Mouse (Mus musculus): ENCODE results near the gene Dgke. TPM values are rescaled to one million over a fixed set of nuclear protein-coding genes. Genes with fewer than 3 reads are reported as not detected.
"Not testable (repeated sequence)": the region's sequence is repeated elsewhere in the genome, so short reads cannot be mapped to it uniquely, and the experiment has no call there.

Dgke gene
- total RNA-seq (2021), result 1 to 10 TPM; 2.6 to 3.1 TPM
- long read RNA-seq, experiment 1, full-length matches to known transcripts, result 1 of 2 reads
- long read RNA-seq, experiment 1, partial matches to known transcripts, result 0 of 2 reads
- long read RNA-seq, experiment 1, other reads (novel, unspliced or antisense), result 1 of 2 reads
- long read RNA-seq, experiment 2, full-length matches to known transcripts, result 1 of 3 reads
- long read RNA-seq, experiment 2, partial matches to known transcripts, result 1 of 3 reads
- long read RNA-seq, experiment 2, other reads (novel, unspliced or antisense), result 1 of 3 reads

- intact Hi-C loops (cut with DNase I), result no loop called here
- no peak for DNase-seq
Observed at GRCm38 (mm10) chr11:89066750-89067149, at the start of gene Dgke. Dgke (minus strand) TSS chr11:89066850.

- intact Hi-C loops (cut with DNase I), result no loop called here
- no peak for DNase-seq
Observed at GRCm38 (mm10) chr11:89107180-89107807, 40.6 kb upstream of the Dgke start.

GRCm38 (mm10) chr11:89105823-89106222 lies 39.2 kb upstream of the Dgke start:
- intact Hi-C loops (cut with DNase I), result no loop called here
- DNase-seq, result no peak

GRCm38 (mm10) chr11:89105211-89105610 lies 38.6 kb upstream of the Dgke start:
- no peak for DNase-seq
- intact Hi-C loops (cut with DNase I), result no loop called here

GRCm38 (mm10) chr11:89103166-89103565 lies 36.5 kb upstream of the Dgke start:
- peak; percentile 46 to 51 for DNase-seq
- intact Hi-C loops (cut with DNase I), result loop anchor here (5.0 kb wide), 2 partner anchors 84 to 619 kb away; no protein-coding TSS in a partner anchor

DNA sequence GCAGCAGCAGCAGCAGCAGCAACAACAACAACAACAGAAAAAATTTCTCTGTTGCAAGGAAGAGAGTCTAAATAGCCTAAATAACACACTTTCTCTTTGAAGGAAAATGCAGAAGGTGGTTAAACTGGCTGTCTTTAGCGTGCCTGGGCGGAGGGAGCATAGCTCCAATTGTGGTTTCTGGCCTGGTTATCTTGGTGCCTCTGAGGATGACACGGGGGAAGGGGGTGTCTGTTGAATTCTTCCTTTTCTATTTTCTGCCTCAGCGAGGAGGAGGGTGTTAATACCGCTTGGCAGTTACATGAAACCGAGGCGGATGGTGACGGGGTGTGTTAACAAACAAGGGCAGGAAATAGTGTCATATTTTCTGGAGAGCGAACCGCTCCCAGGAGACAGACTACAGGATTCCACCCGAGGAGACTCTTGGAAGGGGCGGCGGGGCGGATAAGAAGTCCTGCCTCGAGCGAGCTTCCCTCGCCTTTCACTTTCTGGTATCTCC lies 34.2 kb upstream of the Dgke start:
- intact Hi-C loops (cut with DNase I), result loop anchor here (2.0 to 5.0 kb wide), 4 partner anchors 64 to 621 kb away; partner anchors contain the start of gene Nog

GRCm38 (mm10) chr11:89100403-89100802 lies 33.8 kb upstream of the Dgke start:
- DNase-seq, result peak; percentile 80 to 84
- intact Hi-C loops (cut with DNase I), result loop anchor here (2.0 to 5.0 kb wide), 4 partner anchors 64 to 622 kb away; partner anchors contain the start of gene Nog

More for the DNA sequence above, 34.2 kb upstream of the Dgke start:
- peak; percentile 49 to 63 for DNase-seq

DNA sequence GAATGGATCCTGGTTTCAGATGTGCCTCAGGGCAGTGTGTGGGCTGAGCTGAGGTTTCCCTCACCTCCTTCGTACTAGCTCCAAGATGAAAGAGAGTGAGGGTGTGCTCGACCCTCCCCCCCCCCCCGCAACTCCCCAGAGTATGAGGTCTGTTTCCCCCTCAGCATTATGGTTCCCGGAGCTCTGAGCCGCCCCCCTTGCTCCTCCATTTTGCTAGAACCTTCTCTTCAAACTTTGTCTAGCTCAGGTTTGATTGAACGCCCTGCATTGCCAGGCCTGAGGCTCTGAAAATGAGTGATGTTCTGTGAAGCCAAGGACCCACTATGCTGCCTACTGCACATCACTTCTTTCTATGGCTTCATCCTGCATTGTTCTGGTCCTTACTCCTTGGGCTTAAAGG lies 32.3 kb upstream of the Dgke start:
- intact Hi-C loops (cut with DNase I), result no loop called here
- DNase-seq, result no peak

DNA sequence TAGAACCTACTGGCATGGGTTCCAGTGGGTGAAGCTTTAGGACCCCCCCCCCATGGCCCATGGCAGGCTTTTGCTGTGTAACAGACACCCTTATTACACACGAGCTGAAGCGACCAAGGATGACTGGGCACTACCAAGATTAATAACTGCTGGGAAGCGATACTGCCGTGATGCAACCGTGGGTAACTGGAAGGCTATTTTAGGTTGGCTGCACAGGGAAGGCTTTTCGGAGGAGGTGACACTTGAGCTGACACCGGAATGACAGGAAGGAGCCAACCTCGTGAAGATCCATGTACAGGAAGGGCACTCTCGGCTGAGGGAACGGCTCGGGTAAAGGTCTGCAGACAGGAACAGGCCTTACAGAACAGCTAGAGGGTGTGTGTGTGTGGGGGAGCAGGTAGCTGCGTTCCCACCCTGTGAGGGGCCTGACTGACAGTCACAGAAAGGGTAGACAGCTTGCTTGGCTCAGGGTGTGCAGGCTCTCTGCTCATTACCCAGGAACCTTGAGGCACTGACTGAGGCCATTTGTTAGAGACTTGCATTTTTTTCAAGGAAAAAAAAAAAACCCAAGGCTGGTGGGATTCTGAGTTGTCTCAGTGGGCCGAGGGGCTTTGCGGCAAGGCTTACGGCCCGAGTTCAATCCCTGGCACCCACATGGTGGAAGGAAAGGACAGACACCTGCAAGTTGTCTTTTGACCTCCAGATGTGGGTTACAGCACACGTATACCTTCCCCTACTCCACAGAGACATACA lies 31.6 kb upstream of the Dgke start:
- intact Hi-C loops (cut with DNase I), result no loop called here
- DNase-seq, result peak; percentile 31 to 47

GRCm38 (mm10) chr11:89097292-89097691 lies 30.6 kb upstream of the Dgke start:
- DNase-seq; intact Hi-C loops (cut with DNase I): not testable (repeated sequence)

DNA sequence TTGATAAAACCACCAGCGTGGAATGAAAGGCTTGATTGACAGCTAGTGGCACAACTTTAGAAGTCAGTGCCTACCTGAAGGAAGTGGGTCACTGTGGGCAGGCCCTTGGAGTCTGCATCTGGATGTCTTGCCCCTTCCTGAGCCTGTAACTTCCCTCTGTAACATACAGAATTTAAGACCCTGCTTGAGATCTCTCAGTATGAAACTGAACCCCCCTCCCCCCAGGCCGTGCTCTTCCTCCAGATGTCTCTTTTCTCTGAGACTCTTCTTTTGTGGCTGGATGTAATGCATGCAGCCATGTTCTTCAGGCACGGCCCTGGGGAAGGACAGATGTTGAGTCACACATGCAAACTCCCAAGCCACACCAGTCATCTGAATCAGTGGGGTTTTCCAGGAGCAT lies 28.7 kb upstream of the Dgke start:
- intact Hi-C loops (cut with DNase I), result no loop called here
- DNase-seq, result no peak

DNA sequence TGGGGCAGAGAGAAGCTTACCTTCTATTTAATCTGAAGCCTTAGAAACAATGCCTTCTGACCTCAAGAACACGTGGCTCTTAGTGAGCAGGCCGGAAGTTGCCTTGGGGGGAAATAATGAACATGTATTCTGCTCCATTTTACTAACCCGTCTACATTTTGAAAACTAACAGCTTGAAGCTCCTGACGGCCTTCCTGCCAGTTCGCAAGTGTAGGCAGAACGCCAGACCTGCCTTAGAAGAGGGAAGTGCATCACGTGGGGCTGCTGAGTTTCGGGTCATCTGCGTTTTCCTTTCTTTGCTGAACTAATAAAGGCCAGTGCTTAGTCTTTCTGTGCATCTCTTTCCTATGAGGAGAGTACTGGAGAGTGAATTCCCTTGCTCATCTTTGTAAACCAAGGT lies 26.1 kb upstream of the Dgke start:
- DNase-seq, result peak in 1 of 2 experiments; percentile 18
- intact Hi-C loops (cut with DNase I), result no loop called here

DNA sequence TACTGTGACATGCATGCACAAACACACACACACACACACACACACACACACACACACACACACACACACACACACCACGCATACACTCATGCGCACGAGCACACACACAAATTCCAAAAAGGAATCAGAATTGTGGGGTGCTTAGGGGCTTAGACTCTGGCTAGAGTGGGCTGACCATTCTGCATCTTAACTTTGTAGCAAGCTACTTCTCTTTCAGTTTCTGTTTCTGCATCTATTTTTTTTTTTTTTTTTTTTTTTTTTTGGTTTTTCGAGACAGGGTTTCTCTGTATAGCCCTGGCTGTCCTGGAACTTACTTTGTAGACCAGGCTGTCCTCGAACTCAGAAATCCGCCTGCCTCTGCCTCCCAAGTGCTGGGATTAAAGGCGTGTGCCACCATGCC lies 23.7 kb upstream of the Dgke start:
- DNase-seq; intact Hi-C loops (cut with DNase I): not testable (repeated sequence)

DNA sequence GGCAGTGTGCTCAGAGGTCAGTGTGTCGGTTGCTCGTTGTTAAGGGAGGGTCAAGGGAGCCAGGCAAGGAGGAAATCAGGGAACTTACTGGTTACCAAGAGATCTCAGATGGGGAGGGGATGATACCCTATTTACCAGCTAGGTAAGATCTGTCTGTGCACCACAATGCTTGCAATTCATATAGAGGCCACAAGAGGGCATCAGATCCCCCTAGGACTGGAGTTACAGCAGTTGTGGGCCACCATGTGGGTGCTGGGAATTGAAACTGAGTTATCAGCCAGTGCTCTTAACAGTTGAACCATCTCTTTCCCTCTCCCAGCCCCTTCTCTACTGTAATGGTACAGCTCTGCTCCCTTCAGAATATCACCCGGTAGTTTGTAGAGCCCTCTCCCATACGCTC lies 22.1 kb upstream of the Dgke start:
- no peak for DNase-seq
- intact Hi-C loops (cut with DNase I), result no loop called here

DNA sequence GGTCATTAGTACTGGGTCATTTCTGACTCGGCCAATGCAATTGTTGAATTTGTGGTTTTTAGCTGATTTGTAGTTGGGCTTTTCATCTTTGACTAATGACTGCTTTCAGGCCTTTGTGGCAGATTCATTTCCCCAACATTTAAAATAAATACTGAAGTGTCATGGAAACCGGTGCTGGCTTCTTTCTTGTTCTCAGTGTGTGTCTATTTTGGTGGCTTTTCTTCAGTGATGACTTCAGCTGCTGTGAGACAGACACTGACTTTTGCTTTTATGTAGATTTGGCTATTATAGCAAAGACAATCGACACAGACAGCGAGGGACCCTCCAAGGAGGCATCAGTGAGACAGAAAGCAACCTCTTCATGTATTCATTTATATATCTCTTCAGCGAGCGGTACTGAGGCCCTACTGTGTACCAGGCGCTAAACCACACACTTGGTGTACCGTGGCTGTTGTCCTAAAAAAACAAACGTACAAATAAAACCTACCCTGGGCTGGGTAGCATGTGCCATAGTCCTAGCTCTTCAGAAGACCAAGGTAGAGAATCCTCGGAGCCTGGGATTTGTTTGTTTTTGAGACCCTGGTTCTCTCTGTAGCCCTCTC lies 19.7 kb upstream of the Dgke start:
- intact Hi-C loops (cut with DNase I), result no loop called here
- DNase-seq, result no peak

GRCm38 (mm10) chr11:89084601-89085000 lies 18.0 kb upstream of the Dgke start:
- DNase-seq, result peak in 1 of 2 experiments; percentile 13

DNA sequence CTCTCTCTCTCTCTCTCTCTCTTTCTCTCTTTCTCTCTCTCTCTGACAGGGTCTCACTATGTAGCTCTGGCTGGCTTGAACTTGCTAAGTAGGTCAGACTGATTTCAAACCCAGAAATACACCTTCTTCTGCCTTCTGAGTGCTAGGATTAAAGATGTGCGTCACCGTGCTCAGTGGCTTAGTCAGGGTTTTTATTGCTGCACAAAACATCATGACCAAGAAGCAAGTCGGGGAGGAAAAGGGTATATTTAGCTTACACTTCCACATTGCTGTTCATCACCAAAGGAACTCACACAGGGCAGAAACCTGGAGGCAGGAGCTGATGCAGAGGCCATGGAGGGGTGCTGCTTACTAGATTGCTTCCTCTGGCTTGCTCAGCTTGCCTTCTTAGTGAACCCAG lies 16.0 kb upstream of the Dgke start:
- DNase-seq; intact Hi-C loops (cut with DNase I): not testable (repeated sequence)

More at GRCm38 (mm10) chr11:89084601-89085000, 18.0 kb upstream of the Dgke start:
- intact Hi-C loops (cut with DNase I), result no loop called here

- intact Hi-C loops (cut with DNase I), result not testable (repeated sequence)
Observed at GRCm38 (mm10) chr11:89081906-89082305, 15.3 kb upstream of the Dgke start.

DNA sequence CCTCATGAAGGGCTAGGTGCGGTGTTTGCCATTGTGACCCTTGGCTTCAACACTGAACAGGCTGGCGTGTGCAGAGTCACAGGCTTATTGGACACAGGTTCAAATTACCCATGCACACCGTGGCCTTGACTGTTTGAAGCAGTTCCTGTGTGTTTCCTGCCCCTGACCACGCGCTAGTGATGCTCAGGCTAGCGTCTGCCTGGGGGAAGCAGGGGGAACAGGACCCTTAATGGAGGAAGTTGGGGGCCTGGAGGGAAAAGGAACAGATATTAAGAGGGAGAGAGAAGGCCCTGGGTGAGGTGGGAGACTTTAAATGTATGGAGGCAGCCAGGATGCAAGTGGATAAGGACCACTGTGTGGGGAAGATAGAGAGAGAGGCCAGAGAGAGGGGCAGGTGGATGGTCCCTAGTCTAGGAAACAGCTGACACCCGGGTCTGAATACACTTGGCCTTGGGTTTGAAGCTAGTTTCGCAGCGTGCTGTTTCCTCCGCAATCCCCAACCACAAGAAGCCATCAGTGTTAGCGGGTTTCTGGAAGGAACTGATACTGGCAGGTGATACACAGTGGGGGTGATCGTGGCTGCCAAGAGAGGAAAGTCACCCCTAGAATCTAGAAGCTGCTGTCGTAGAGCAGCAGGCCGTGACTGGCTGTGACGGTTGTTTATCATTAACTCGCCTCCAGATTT lies 12.5 kb upstream of the Dgke start:
- no peak for DNase-seq
- intact Hi-C loops (cut with DNase I), result no loop called here

More at GRCm38 (mm10) chr11:89081906-89082305, 15.3 kb upstream of the Dgke start:
- DNase-seq, result not testable (repeated sequence)

DNA sequence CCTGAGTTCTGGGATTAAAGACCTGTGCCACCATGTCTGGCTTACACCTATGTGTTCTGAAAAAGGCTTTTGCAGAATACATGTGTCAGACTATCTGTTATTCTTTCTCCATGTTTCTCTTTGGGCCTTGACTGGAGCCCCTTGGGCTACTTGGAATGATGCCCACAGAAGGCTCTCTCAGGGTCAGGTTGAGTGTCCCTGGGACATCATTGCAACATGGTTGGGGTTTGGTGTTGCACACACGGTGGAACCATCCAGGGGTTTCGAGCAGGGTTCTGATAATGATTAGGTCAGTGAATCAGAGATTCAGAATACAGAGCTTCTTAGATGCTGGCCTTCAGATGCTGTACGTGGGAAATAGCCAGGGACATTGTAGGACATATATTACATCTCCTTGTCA lies 11.7 kb upstream of the Dgke start:
- intact Hi-C loops (cut with DNase I), result no loop called here

More for the DNA sequence above, 11.7 kb upstream of the Dgke start:
- DNase-seq, result no peak

Measured in gastrocnemius, postnatal 36 days (tissue).